Mouse (Mus musculus) liver, adult 2 months (tissue): Measurements from ENCODE around the gene Cdk6.

Experiments
- CTCF ChIP-seq: fragments of 200-500 bp; IDR thresholded peaks from 2 replicates; pipeline ENCODE4 v1.5.1; 2011; ENCODE audit warnings: low read depth, low read length, control low read depth
- POLR2A ChIP-seq: fragments of 200-500 bp; IDR thresholded peaks from 2 replicates; pipeline ENCODE4 v1.6.1; 2011; ENCODE audit warnings: low read length, control low read depth; ENCODE audit not compliant: insufficient read depth; ENCODE audit errors: extremely low read depth

- TF ChIP-seq POLR2A (no peak), CTCF (no peak)
Measured at GRCm38 (mm10) chr5:3512584-3512983, 171.3 kb downstream of the Cdk6 start.
